Mouse (Mus musculus) forebrain, embryonic 13.5 days (tissue): Measurements from ENCODE around the gene Slamf8. TPM values are rescaled to one million over a fixed set of nuclear protein-coding genes. Genes with fewer than 3 reads are reported as not detected.

Experiments used
- ATAC-seq: fragments of 200-750 bp; cut with Nextera tagmentation; 2 replicates; pipeline ENCODE4 v1.8.0; 2017
- H3K27ac ChIP-seq: fragments of 300-500 bp; sonication (generic); 2 replicates; pipeline ENCODE4 v1.5.1; 2015; ENCODE audit warnings: inconsistent platforms, mild to moderate bottlenecking, moderate library complexity
- H3K27me3 ChIP-seq: fragments of 300-500 bp; sonication (generic); 2 replicates; pipeline ENCODE4 v1.6.1; 2015; ENCODE audit warnings: mild to moderate bottlenecking, inconsistent platforms
- H3K36me3 ChIP-seq: fragments of 300-500 bp; sonication (generic); 2 replicates; pipeline ENCODE4 v1.6.1; 2015; ENCODE audit warnings: mild to moderate bottlenecking, inconsistent platforms; ENCODE audit not compliant: poor library complexity, severe bottlenecking
- H3K4me1 ChIP-seq: fragments of 300-500 bp; sonication (generic); 2 replicates; pipeline ENCODE4 v1.6.1; 2015; ENCODE audit warnings: inconsistent platforms
- H3K4me2 ChIP-seq: fragments of 300-500 bp; sonication (generic); 2 replicates; pipeline ENCODE4 v1.6.1; 2015; ENCODE audit warnings: inconsistent platforms, mild to moderate bottlenecking, moderate library complexity
- H3K4me3 ChIP-seq: fragments of 300-500 bp; sonication (generic); 2 replicates; pipeline ENCODE4 v1.5.1; 2015; ENCODE audit warnings: mild to moderate bottlenecking, inconsistent platforms
- H3K9ac ChIP-seq: fragments of 300-500 bp; sonication (generic); 2 replicates; pipeline ENCODE4 v1.6.1; 2015; ENCODE audit warnings: mild to moderate bottlenecking, inconsistent platforms
- H3K9me3 ChIP-seq: fragments of 300-500 bp; sonication (generic); replicated peaks from 2 replicates; pipeline ENCODE4 v1.6.1; 2016; ENCODE audit warnings: inconsistent platforms
- WGBS: fragments of 180-500 bp; shearing (Covaris S2); methylation state at CpG from one replicate; pipeline ENCODE4 v1.1.7; 2015; 5-methylcytosine and 5-hydroxymethylcytosine counted together
- polyA plus RNA-seq: library from polyadenylated mRNA; unstranded; fragments of >200 nt; fragmentation: Nextera tagmentation; extraction: Ambion mirVana; gene quantifications from 2 replicates; pipeline ENCODE4 v1.2.1, GENCODE M21; 2015

The Slamf8 gene
- polyA plus RNA-seq, 1 experiment from 2014 or later: not detected

GRCm38 (mm10) chr1:172550551-172550951, 39.8 kb downstream of the Slamf8 start:
- Histone ChIP-seq H3K4me3 (peak overlapping the region; percentile 47), H3K36me3 (no peaks in the 10 kb centered on the region), H3K27ac (no peak overlapping the region), H3K4me2 (peak overlapping the region; percentile 69), H3K9ac (peak overlapping the region; percentile 68), H3K9me3 (no peaks in the 10 kb centered on the region), H3K4me1 (peaks cover 21% of the 10 kb centered on the region), H3K27me3 (no peaks in the 10 kb centered on the region)
- ATAC-seq: peak; percentile 91
- WGBS: under 1% methylated on average over 8 of the region's 8 CpGs

- Histone ChIP-seq H3K36me3 (no peaks in the 10 kb centered on the region), H3K4me1 (peaks cover 21% of the 10 kb centered on the region), H3K4me3 (peak overlapping the region; percentile 47), H3K9ac (peak overlapping the region; percentile 68), H3K27ac (no peak overlapping the region), H3K4me2 (peak overlapping the region; percentile 69), H3K9me3 (no peaks in the 10 kb centered on the region), H3K27me3 (no peaks in the 10 kb centered on the region)
- no peak for ATAC-seq
- WGBS: 2% methylated on average over 8 of the region's 8 CpGs
Observed at GRCm38 (mm10) chr1:172549717-172550116, 40.7 kb downstream of the Slamf8 start.

GRCm38 (mm10) chr1:172549314-172549713, 41.1 kb downstream of the Slamf8 start:
- H3K9me3 ChIP-seq: no peaks in the 10 kb centered on the region
- H3K9ac ChIP-seq: no peak overlapping the region
- H3K4me3 ChIP-seq: no peak overlapping the region
- H3K36me3 ChIP-seq: no peaks in the 10 kb centered on the region
- H3K4me1 ChIP-seq: peaks cover 21% of the 10 kb centered on the region
- peak overlapping the region; percentile 69 for H3K4me2 ChIP-seq
- H3K27ac ChIP-seq: no peak overlapping the region
- no peaks in the 10 kb centered on the region for H3K27me3 ChIP-seq
- ATAC-seq: no peak
- WGBS: 10% methylated on average over 2 of the region's 2 CpGs

- Histone ChIP-seq H3K4me3 (no peak overlapping the region), H3K9ac (no peak overlapping the region), H3K4me2 (no peak overlapping the region), H3K9me3 (no peaks in the 10 kb centered on the region), H3K4me1 (peaks cover 21% of the 10 kb centered on the region), H3K27me3 (no peaks in the 10 kb centered on the region), H3K27ac (no peak overlapping the region), H3K36me3 (no peaks in the 10 kb centered on the region)
- ATAC-seq: no peak
- 72% methylated on average over 7 of the region's 7 CpGs for WGBS
Observed at GRCm38 (mm10) chr1:172548501-172548900, 41.9 kb downstream of the Slamf8 start.

GRCm38 (mm10) chr1:172546062-172546461, 44.3 kb downstream of the Slamf8 start:
- ATAC-seq: no peak
- no peak overlapping the region for H3K27ac ChIP-seq
- H3K27me3 ChIP-seq: no peaks in the 10 kb centered on the region
- no peak overlapping the region for H3K4me2 ChIP-seq
- peaks cover 19% of the 10 kb centered on the region for H3K4me1 ChIP-seq
- no peak overlapping the region for H3K4me3 ChIP-seq
- no peak overlapping the region for H3K9ac ChIP-seq
- H3K9me3 ChIP-seq: no peaks in the 10 kb centered on the region
- 89% methylated on average over 4 of the region's 4 CpGs for WGBS
- no peaks in the 10 kb centered on the region for H3K36me3 ChIP-seq

GRCm38 (mm10) chr1:172540283-172540820, 50.0 kb downstream of the Slamf8 start:
- ATAC-seq: 0 out of 2 replicates have a peak, but pooled peaks have one; percentile 5
- no peak overlapping the region for H3K4me3 ChIP-seq
- WGBS: 37% methylated on average over 11 of the region's 11 CpGs
- H3K27me3 ChIP-seq: no peaks in the 10 kb centered on the region; the same call in 1 of the 2 replicates
- H3K4me2 ChIP-seq: no peak overlapping the region; the same call in 1 of the 2 replicates
- no peak overlapping the region for H3K9ac ChIP-seq
- no peak overlapping the region for H3K27ac ChIP-seq
- H3K4me1 ChIP-seq: peaks cover 11% of the 10 kb centered on the region
- no peaks in the 10 kb centered on the region for H3K9me3 ChIP-seq
- H3K36me3 ChIP-seq: no peaks in the 10 kb centered on the region

GRCm38 (mm10) chr1:172539827-172540226, 50.5 kb downstream of the Slamf8 start:
- no peak overlapping the region for H3K4me3 ChIP-seq
- H3K27ac ChIP-seq: no peak overlapping the region
- no peak overlapping the region; the same call in 1 of the 2 replicates for H3K4me2 ChIP-seq
- no peaks in the 10 kb centered on the region; the same call in 1 of the 2 replicates for H3K27me3 ChIP-seq
- H3K36me3 ChIP-seq: no peaks in the 10 kb centered on the region
- WGBS: 48% methylated on average over 6 of the region's 6 CpGs
- 0 out of 2 replicates have a peak, but pooled peaks have one; percentile 39 for ATAC-seq
- H3K9ac ChIP-seq: no peak overlapping the region
- peaks cover 11% of the 10 kb centered on the region for H3K4me1 ChIP-seq
- H3K9me3 ChIP-seq: no peaks in the 10 kb centered on the region

GRCm38 (mm10) chr1:172535116-172535515, 55.3 kb downstream of the Slamf8 start:
- no peaks in the 10 kb centered on the region for H3K36me3 ChIP-seq
- ATAC-seq: no peak
- no peak overlapping the region for H3K4me3 ChIP-seq
- 85% methylated on average over 16 of the region's 16 CpGs for WGBS
- no peak overlapping the region for H3K9ac ChIP-seq
- no peaks in the 10 kb centered on the region for H3K9me3 ChIP-seq
- peaks cover 7% of the 10 kb centered on the region; the same call in 1 of the 2 replicates for H3K27me3 ChIP-seq
- no peak overlapping the region for H3K27ac ChIP-seq
- H3K4me1 ChIP-seq: peaks cover 32% of the 10 kb centered on the region
- no peak overlapping the region for H3K4me2 ChIP-seq

GRCm38 (mm10) chr1:172532551-172532950, 57.8 kb downstream of the Slamf8 start:
- no peaks in the 10 kb centered on the region for H3K9me3 ChIP-seq
- H3K4me1 ChIP-seq: peaks cover 25% of the 10 kb centered on the region
- H3K36me3 ChIP-seq: no peaks in the 10 kb centered on the region
- H3K27ac ChIP-seq: no peak overlapping the region
- ATAC-seq: peak; percentile 41
- peak overlapping the region; percentile 8; the same call in 1 of the 2 replicates for H3K4me3 ChIP-seq
- 0 out of 2 replicates have a peak overlapping the region, but pooled peaks have one; percentile 23 for H3K9ac ChIP-seq
- peaks cover 12% of the 10 kb centered on the region for H3K27me3 ChIP-seq
- 4% methylated on average over 13 of the region's 13 CpGs for WGBS
- peak overlapping the region; percentile 44 for H3K4me2 ChIP-seq

Other genes starting within 250 kb of the Slamf8 start
- 1.2 and 1.5 TPM in 2 replicates for gene Kcnj10, start 249.4 kb downstream of the Slamf8 start, polyA plus RNA-seq
- 5.6 and 6.2 TPM in 2 replicates for gene Pigm, start 214.0 kb downstream of the Slamf8 start, polyA plus RNA-seq
- gene Slamf9, start 115.2 kb downstream of the Slamf8 start, polyA plus RNA-seq: 0.21 and 0.23 TPM in 2 replicates
- gene Igsf9, start 108.8 kb downstream of the Slamf8 start, polyA plus RNA-seq: 78.7 and 90.7 TPM in 2 replicates
- 52.9 and 55.8 TPM in 2 replicates for gene Tagln2, start 90.5 kb downstream of the Slamf8 start, polyA plus RNA-seq
- 1.4 and 2.2 TPM in 2 replicates for gene Cfap45, start 69.8 kb downstream of the Slamf8 start, polyA plus RNA-seq
- 0.11 and 0.14 TPM in 2 replicates for gene Vsig8, start 34.6 kb downstream of the Slamf8 start, polyA plus RNA-seq
- not detected in 2 replicates for gene Fcrl6, start 12.0 kb upstream of the Slamf8 start, polyA plus RNA-seq
- gene Dusp23, start 42.4 kb upstream of the Slamf8 start, polyA plus RNA-seq: 4.8 and 6.1 TPM in 2 replicates
- 0.40 TPM in 1 of 2 replicates, not detected in the other for gene Crp, start 107.5 kb upstream of the Slamf8 start, polyA plus RNA-seq